Mouse (Mus musculus) forelimb bud, embryonic 11.5 days (tissue): ENCODE measurements around the gene Olfr228.
"Not testable (repeated sequence)": the region's sequence is repeated elsewhere in the genome, so short reads cannot be mapped to it uniquely, and the experiment has no call there.

ENCODE experiments used
- DNase-seq: peaks from one replicate; pipeline ENCODE4 v3.0.0-alpha.2; 2012; ENCODE audit warnings: low read depth, low spot score

Gene Olfr228

GRCm38 (mm10) chr2:86487286-86487685 lies at the start of gene Olfr228:
Gene Olfr228 (minus strand): TSS chr2:86487386.
- no peak for DNase-seq

- DNase-seq: no peak
These were observed 43.8 kb upstream of the Olfr228 start for GRCm38 (mm10) chr2:86530991-86531390.

GRCm38 (mm10) chr2:86508161-86508560 lies 21.0 kb upstream of the Olfr228 start, which contains the start of gene Olfr1076:
Gene Olfr1076 (plus strand): TSS chr2:86508461.
- no peak for DNase-seq

- no peak for DNase-seq
These were observed 22.6 kb downstream of the Olfr228 start for GRCm38 (mm10) chr2:86464442-86465109.

- DNase-seq: no peak
These were observed 26.8 kb downstream of the Olfr228 start for GRCm38 (mm10) chr2:86460434-86460833.

GRCm38 (mm10) chr2:86456169-86456568 lies 31.0 kb downstream of the Olfr228 start, which contains the start of gene Olfr1066:
Gene Olfr1066 (minus strand): TSS chr2:86456269.
- DNase-seq: no peak

GRCm38 (mm10) chr2:86450491-86450890 lies 36.7 kb downstream of the Olfr228 start, which contains the start of gene Olfr1065:
Gene Olfr1065 (minus strand): TSS chr2:86450591.
- not testable (repeated sequence) for DNase-seq

GRCm38 (mm10) chr2:86442101-86442500 lies 45.1 kb downstream of the Olfr228 start:
- DNase-seq: not testable (repeated sequence)
